Mouse (Mus musculus): ENCODE results near the gene Atxn7.
A peak's percentile ranks its signal among the peaks of the same experiment; 100 is the strongest.

DNA sequence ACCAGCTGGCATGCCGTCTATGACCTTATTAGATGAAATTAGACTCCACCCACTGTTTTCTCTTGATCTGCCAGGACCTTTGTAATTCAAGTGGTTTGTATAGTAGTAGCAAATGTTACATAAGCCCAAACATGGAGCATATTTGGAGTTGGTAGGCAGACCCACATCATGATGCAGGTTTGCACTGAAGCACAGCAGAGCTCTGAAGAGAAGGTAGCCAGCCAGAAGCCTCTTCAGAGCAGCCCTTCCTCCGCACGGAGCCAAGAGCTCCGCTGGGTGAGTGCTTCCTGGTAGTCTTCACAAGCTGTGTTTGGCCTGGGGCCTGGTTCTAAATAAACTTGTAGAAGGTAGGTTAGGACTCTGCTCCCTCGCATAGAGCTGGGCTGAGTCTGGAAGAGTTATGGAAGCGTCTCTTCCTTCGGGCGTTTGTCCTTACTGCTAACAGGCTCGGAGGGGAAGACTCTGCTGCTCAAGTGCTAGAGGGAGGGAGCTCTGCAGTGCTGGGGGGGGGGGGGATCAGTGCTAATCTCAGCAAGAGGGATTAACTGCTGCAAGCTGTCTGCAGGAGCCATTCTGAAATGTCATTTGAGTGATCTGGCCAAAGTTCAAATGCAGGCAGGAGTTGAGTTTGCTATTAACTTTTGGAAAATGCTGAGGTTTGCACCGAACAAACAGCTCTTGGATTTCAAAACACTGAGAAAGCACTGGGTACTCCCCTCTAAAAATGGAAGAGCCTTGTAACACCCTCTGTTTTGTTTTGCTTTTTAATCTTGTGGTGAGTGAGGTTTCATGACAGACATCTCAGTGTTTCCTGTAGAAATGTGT, 106.6 kb downstream of the Atxn7 start:
- TF ChIP-seq CTCF (IDR thresholded peaks at IDR 0.05; ENCODE audit: borderline replicate concordance, insufficient read depth, low read depth, low read length) (no peak), POLR2A (IDR thresholded peaks at IDR 0.05; ENCODE audit: borderline replicate concordance, insufficient read depth, low read length) (peak; percentile 34; the same call in 1 of the 2 replicates)
